Mouse (Mus musculus) CH12.LX (cell line): Measurements from ENCODE around the gene Sowaha. TPM values are rescaled to one million over a fixed set of nuclear protein-coding genes. Genes with fewer than 3 reads are reported as not detected.

Experiments used
- DNase-seq: peaks from one replicate; pipeline ENCODE4 v3.0.0-alpha.2; 2013; ENCODE audit errors: extremely low read depth
- H3K27ac ChIP-seq: 2 replicates; pipeline ENCODE4 v1.5.1; 2012; ENCODE audit warnings: low read depth, mild to moderate bottlenecking, control low read depth, moderate library complexity; ENCODE audit not compliant: insufficient read depth
- H3K27me3 ChIP-seq: replicated peaks from 2 replicates; pipeline ENCODE3; 2012; ENCODE audit warnings: inconsistent platforms
- H3K36me3 ChIP-seq, 2 experiments: replicated peaks in 1 of 2; 2 replicates each; pipeline versions ENCODE3 to v1.6.1; 2012; ENCODE audit warnings: inconsistent platforms in 1 of 2, low read length in 1 of 2, mild to moderate bottlenecking in 1 of 2, mixed read lengths in 1 of 2, moderate library complexity in 1 of 2; ENCODE audit not compliant: control insufficient read depth in 1 of 2, insufficient read depth in 1 of 2
- H3K4me1 ChIP-seq, 2 experiments: 2 replicates each; pipeline ENCODE4 v1.6.1; 2012; ENCODE audit warnings: inconsistent platforms in 1 of 2, moderate library complexity in 1 of 2; ENCODE audit not compliant: insufficient read depth in 2 of 2, control insufficient read depth in 1 of 2
- H3K4me2 ChIP-seq: 2 replicates; pipeline ENCODE4 v1.6.1; 2012; ENCODE audit warnings: low read depth, mild to moderate bottlenecking, control low read depth; ENCODE audit not compliant: poor library complexity, insufficient read depth, severe bottlenecking
- H3K4me3 ChIP-seq, 3 experiments: fragments of 150-350 bp in 1 of 3; sonication (generic) in 1 of 3; replicated peaks in 1 of 3; 2 replicates each; pipeline versions ENCODE3 to v1.5.1; 2011 to 2012; ENCODE audit warnings: low read depth in 2 of 3, low read length in 2 of 3, mild to moderate bottlenecking in 2 of 3, moderate library complexity in 2 of 3, control low read depth in 1 of 3, improper control_type of control experiment in 1 of 3, inconsistent platforms in 1 of 3, mixed read lengths in 1 of 3; ENCODE audit not compliant: poor library complexity in 1 of 3
- H3K79me2 ChIP-seq: replicated peaks from 2 replicates; pipeline ENCODE4 v1.6.1; 2012; ENCODE audit warnings: mild to moderate bottlenecking, moderate library complexity; ENCODE audit not compliant: control insufficient read depth, poor library complexity, insufficient read depth, severe bottlenecking; ENCODE audit errors: extremely low read depth
- H3K9ac ChIP-seq: 2 replicates; pipeline ENCODE4 v1.6.1; 2012; ENCODE audit warnings: low read depth, mild to moderate bottlenecking, control low read depth, moderate library complexity; ENCODE audit not compliant: insufficient read depth
- H3K9me3 ChIP-seq: replicated peaks from 2 replicates; pipeline ENCODE3; 2012; ENCODE audit warnings: low read length, inconsistent platforms, mixed read lengths
- BHLHE40 ChIP-seq: IDR thresholded peaks from 2 replicates; pipeline ENCODE4 v1.6.1; 2011; ENCODE audit warnings: mild to moderate bottlenecking, low read depth, low read length, improper control_type of control experiment
- CTCF ChIP-seq, 2 experiments: IDR thresholded peaks in 1 of 2; conservative IDR thresholded peaks in 1 of 2; 2 replicates each; pipeline ENCODE4 v1.5.1; 2011 to 2012; ENCODE audit warnings: low read depth in 2 of 2, low read length in 2 of 2, improper control_type of control experiment in 1 of 2, inconsistent platforms in 1 of 2, mild to moderate bottlenecking in 1 of 2, moderate library complexity in 1 of 2
- EP300 ChIP-seq: IDR thresholded peaks from 2 replicates; pipeline ENCODE4 v1.6.1; 2011; ENCODE audit warnings: low read length, improper control_type of control experiment
- JUND ChIP-seq: conservative IDR thresholded peaks from 2 replicates; pipeline ENCODE4 v1.6.1; 2011; ENCODE audit warnings: low read depth, low read length, improper control_type of control experiment
- KAT2A ChIP-seq: IDR thresholded peaks from 2 replicates; pipeline ENCODE4 v1.6.1; 2012; ENCODE audit warnings: low read length, improper control_type of control experiment, inconsistent platforms; ENCODE audit not compliant: insufficient replicate concordance
- MAZ ChIP-seq: IDR thresholded peaks from 2 replicates; pipeline ENCODE4 v1.6.1; 2012; ENCODE audit warnings: low read depth, mild to moderate bottlenecking, inconsistent platforms, low read length, improper control_type of control experiment, moderate library complexity
- MEF2A ChIP-seq: IDR thresholded peaks from 2 replicates; pipeline ENCODE4 v1.6.1; 2014; ENCODE audit warnings: low read depth, mild to moderate bottlenecking, inconsistent platforms, low read length, improper control_type of control experiment, borderline replicate concordance
- MXI1 ChIP-seq: IDR thresholded peaks from 2 replicates; pipeline ENCODE4 v1.6.1; 2011; ENCODE audit warnings: mild to moderate bottlenecking, low read depth, low read length, improper control_type of control experiment
- MYC ChIP-seq: IDR thresholded peaks from 2 replicates; pipeline ENCODE4 v1.6.1; 2011; ENCODE audit warnings: low read depth, mild to moderate bottlenecking, improper control_type of control experiment, low read length
- NELFE ChIP-seq: IDR thresholded peaks from 2 replicates; pipeline ENCODE4 v1.6.1; 2011; ENCODE audit warnings: low read depth, low read length, improper control_type of control experiment
- PAX5 ChIP-seq: IDR thresholded peaks from 2 replicates; pipeline ENCODE4 v1.6.1; 2012; ENCODE audit warnings: low read length, inconsistent platforms, mixed read lengths
- POLR2A ChIP-seq: IDR thresholded peaks from 2 replicates; pipeline ENCODE4 v1.6.1; 2011; ENCODE audit warnings: low read depth, mild to moderate bottlenecking, improper control_type of control experiment, low read length
- POLR2AphosphoS2 ChIP-seq: IDR thresholded peaks from 2 replicates; pipeline ENCODE4 v1.6.1; 2011; ENCODE audit warnings: low read depth, low read length, improper control_type of control experiment
- SIN3A ChIP-seq: IDR thresholded peaks from 2 replicates; pipeline ENCODE4 v1.6.1; 2012; ENCODE audit warnings: low read length, improper control_type of control experiment, inconsistent platforms
- UBTF ChIP-seq: IDR thresholded peaks from 2 replicates; pipeline ENCODE4 v1.6.1; 2012; ENCODE audit warnings: low read depth, mild to moderate bottlenecking, inconsistent platforms, low read length, improper control_type of control experiment, moderate library complexity
- USF1 ChIP-seq: IDR thresholded peaks from 2 replicates; pipeline ENCODE4 v1.6.1; 2014; ENCODE audit warnings: low read depth, mild to moderate bottlenecking, inconsistent platforms, low read length, improper control_type of control experiment
- ZC3H11A ChIP-seq: IDR thresholded peaks from 2 replicates; pipeline ENCODE4 v1.6.1; 2012; ENCODE audit warnings: low read depth, mild to moderate bottlenecking, inconsistent platforms, low read length, improper control_type of control experiment
- ZKSCAN1 ChIP-seq: IDR thresholded peaks from 2 replicates; pipeline ENCODE4 v1.6.1; 2012; ENCODE audit warnings: low read depth, inconsistent platforms, low read length, improper control_type of control experiment, borderline replicate concordance
- ZNF384 ChIP-seq: IDR thresholded peaks from 2 replicates; pipeline ENCODE4 v1.6.1; 2012; ENCODE audit warnings: low read depth, low read length, improper control_type of control experiment, inconsistent platforms
- dilution Hi-C: fragments of 300-500 bp; cut with MboI; formaldehyde crosslinking; loops from 2 replicates; pipeline ENCODE4 v1.14.3; 2020; ENCODE audit warnings: low sequenced_read_pairs; ENCODE audit not compliant: extremely low pct_unique_long_range_greater_than_20kb, extremely low pct_ligation_motif_present
- in situ Hi-C: fragments of 300-500 bp; cut with MboI; formaldehyde crosslinking; loops from 3 replicates; pipeline ENCODE4 v1.14.3; 2019; ENCODE audit warnings: low sequenced_read_pairs, low pct_ligation_motif_present, low pct_unique_long_range_greater_than_20kb, mixed read lengths
- polyA plus RNA-seq: library from polyadenylated mRNA; unstranded; fragments of >175 nt; gene quantifications from 2 replicates; pipeline ENCODE4 v1.2.1, GENCODE M21; 2012; ENCODE audit warnings: low read depth; ENCODE audit not compliant: insufficient read length
- total RNA-seq, 2 experiments: library from RNA; depleted of rRNA; stranded (reverse); fragments of 300-350 nt in 1 of 2; fragments of >200 nt in 1 of 2; gene quantifications; 2 replicates each; pipeline ENCODE4 v1.2.3; 2012 to 2014

Gene Sowaha
- total and polyA plus RNA-seq, 3 experiments = not detected

DNA sequence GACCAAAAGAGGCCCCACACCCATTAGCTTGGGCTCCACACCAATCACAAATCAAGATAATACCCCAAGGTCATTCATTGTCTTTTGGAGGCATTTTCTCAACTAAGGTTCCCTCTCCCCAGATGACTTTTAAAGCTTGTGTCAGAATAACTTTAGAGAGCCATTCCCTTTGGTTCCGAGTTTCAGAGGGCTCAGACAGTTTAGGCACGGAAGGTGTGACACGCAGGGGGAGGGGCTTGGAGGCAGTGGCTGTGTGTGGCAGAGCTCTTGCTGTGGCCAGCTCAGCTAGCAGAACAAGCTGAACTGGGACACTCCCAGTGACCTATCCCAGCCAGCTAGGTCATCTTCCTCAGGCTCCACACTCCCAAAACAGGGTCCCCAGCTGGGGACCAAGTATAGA lies 28.5 kb upstream of the Sowaha start:
- dilution Hi-C loops = no loop called here
- H3K79me2 ChIP-seq = no peaks in the 10 kb centered on the region
- H3K36me3 ChIP-seq = no peaks in the 10 kb centered on the region
- in situ Hi-C loops = no loop called here
- no peak overlapping the region for H3K4me2 ChIP-seq
- peaks cover 33 to 54% of the 10 kb centered on the region in 2 experiments for H3K4me1 ChIP-seq
- no peaks in the 10 kb centered on the region for H3K27me3 ChIP-seq
- TF ChIP-seq PAX5 (no peak), CTCF (conservative IDR thresholded peaks at IDR 0.05 in 1 of 2, IDR thresholded peaks at IDR 0.05 in 1 of 2; ENCODE audit: low read depth in 2 of 2, low read length in 2 of 2) (no peak), JUND (no peak), ZKSCAN1 (no peak), UBTF (no peak), ZC3H11A (no peak), MAZ (no peak), POLR2A (no peak), NELFE (no peak), MXI1 (no peak), ZNF384 (no peak), SIN3A (no peak), KAT2A (no peak), USF1 (no peak), POLR2AphosphoS2 (no peak), MEF2A (no peak), MYC (no peak), EP300 (no peak), BHLHE40 (no peak)
- peak overlapping the region; percentile 12; the same call in 1 of the 2 replicates for H3K27ac ChIP-seq
- no peak for DNase-seq
- no peaks in the 10 kb centered on the region for H3K9me3 ChIP-seq
- no peak overlapping the region for H3K9ac ChIP-seq
- no peak overlapping the region for H3K4me3 ChIP-seq

DNA sequence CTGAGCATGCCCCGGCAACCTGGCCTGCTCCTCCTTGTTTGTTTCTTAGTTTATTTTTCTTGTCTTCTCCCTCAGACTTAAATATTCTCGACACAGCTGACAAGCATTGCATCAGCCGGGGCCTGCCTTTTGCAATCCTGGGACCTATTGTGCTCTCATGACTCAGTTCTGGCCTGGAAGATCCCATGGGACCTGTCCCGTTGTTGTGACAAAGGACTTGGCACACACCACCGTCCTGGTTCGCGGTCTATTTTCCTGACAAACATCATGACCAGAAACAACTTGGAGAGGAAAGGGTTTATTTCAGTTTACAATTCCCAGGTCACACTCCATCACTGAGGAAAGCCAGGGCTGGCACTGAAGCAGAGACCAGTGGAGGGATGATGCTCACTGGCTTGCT lies 28.1 kb upstream of the Sowaha start:
- H3K4me3 ChIP-seq = no peak overlapping the region
- H3K9me3 ChIP-seq = no peaks in the 10 kb centered on the region
- dilution Hi-C loops = no loop called here
- H3K4me2 ChIP-seq = no peak overlapping the region
- no peaks in the 10 kb centered on the region for H3K27me3 ChIP-seq
- no peaks in the 10 kb centered on the region for H3K36me3 ChIP-seq
- peak overlapping the region; percentile 12; the same call in 1 of the 2 replicates for H3K27ac ChIP-seq
- H3K79me2 ChIP-seq = no peaks in the 10 kb centered on the region
- TF ChIP-seq ZC3H11A (no peak), MEF2A (0 out of 2 replicates have a peak, but pooled peaks have one; percentile 14)
- in situ Hi-C loops = no loop called here
- H3K4me1 ChIP-seq = peaks cover 33 to 58% of the 10 kb centered on the region in 2 experiments
- DNase-seq = peak; percentile 66
- peak overlapping the region; percentile 18; the same call in 1 of the 2 replicates for H3K9ac ChIP-seq
